Mouse (Mus musculus): Measurements from ENCODE around the gene Olfr808. TPM values are rescaled to one million over a fixed set of nuclear protein-coding genes. Genes with fewer than 3 reads are reported as not detected.

Gene Olfr808
- not detected in 2 replicates for polyA plus RNA-seq (2012; rRNA removed)

DNA sequence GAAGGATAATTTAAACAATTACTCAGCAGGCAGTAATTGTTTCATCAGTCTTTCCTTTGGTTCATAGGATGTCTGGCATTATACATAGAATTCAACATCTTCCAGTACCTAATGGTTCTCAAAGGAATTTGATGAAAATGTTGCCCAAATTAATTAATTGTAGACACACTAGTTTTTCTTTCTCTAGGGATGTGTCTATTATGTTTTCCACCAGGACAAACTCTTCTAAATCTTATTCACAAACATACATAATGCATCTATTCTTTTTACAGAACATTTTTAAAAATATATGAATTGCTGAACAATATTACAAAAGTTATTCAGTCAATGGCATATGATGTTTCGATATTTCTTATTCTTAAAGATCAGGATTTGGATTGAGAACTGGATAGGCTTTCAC lies at the start of gene Olfr808:
Gene Olfr808, plus strand, starts transcription at position 301 of the 400 bp plus-strand sequence.

GRCm38 (mm10) chr10:129729275-129729674 lies 36.0 kb upstream of the Olfr808 start, which contains the start of gene Olfr805:
TSS of gene Olfr805 (minus strand) at chr10:129729375.

DNA sequence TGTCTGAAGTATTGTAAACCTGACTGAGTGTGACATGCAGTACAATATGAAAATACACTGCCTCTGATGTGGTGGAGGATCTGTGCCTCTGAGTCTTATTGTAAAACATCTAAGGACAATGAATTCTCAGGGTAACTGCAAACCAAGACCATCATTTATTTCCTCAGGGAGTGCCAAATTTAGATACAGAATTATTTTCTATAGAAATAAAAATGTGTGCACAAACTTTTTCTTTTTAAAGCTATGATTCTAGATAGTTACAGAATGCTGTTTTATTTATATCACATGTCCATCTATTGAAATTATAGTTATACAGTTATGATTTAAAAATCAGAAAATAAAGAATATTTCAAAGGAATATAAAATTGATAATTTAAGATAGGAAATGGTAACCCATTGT lies 23.5 kb upstream of the Olfr808 start, which contains the start of gene Olfr806:
Gene Olfr806, minus strand, starts transcription at position 101 of the 400 bp plus-strand sequence.

GRCm38 (mm10) chr10:129757693-129758092 lies 7.6 kb upstream of the Olfr808 start, which contains the start of gene Olfr807:
TSS of gene Olfr807 (minus strand) at chr10:129757793.

DNA sequence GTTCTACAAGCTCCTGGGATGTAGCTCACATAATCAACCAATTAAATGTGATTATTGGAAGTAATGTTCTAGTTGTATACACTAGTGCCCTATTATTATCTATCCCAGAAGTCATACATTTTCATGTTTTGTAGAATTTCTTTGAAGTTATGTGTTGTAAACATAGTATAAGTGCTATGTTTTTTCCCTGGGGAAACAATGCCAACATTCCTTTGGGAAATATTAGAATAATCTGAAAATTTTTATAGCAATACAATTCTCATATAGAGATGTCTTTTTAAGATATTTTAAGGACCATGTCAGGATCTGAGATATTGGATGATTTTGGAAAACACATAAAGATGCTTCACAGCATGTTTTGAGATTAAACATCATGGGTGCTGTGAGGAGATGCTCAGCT lies 9.1 kb downstream of the Olfr808 start, which contains the start of gene Olfr809:
Gene Olfr809, plus strand, starts transcription at position 301 of the 400 bp plus-strand sequence.

DNA sequence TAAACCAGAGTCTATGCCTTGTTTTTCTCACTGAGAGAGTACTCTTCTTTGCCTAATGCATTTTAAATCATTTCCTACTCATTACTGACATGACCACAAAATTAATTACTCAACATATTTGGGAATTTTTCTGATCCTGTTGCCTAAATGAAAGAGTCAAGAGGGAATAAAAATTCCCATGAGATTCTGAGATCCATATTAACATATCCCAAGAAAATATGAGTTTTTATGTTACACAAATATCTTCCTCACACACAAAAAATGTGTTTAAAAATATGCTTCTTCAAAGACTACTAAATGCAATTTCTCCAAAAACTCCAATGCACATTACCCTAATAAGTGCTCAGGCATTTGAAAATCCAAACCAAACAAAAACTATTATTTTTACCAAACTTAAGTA lies 29.5 kb downstream of the Olfr808 start, which contains the start of gene Olfr810:
Gene Olfr810, minus strand, starts transcription at position 101 of the 400 bp plus-strand sequence.

DNA sequence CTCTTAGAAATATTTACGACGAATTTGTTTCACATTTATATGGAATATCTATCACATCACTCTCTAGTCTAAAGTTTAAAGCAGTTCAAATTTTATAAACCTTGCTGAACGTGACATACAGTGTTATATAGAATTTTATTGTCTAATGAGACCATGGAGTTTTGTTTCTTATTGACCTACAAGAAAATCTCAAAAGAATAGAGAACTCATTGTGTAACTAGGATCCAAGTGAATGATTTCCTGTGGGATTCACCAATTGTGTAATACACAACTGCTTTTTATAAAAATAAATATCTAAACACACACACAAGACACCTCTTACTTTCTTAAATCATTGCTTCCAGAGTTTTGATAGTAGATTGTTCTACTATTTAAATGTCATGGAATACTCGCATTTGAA lies 39.0 kb downstream of the Olfr808 start, which contains the start of gene Olfr811:
Gene Olfr811, minus strand, starts transcription at position 101 of the 400 bp plus-strand sequence.

Other genes starting within 250 kb of the Olfr808 start
- gene Olfr791, start 243.7 kb upstream of the Olfr808 start, polyA plus RNA-seq (2012; rRNA removed) = not detected in 2 replicates
- not detected in 2 replicates for gene Olfr792, start 226.3 kb upstream of the Olfr808 start, polyA plus RNA-seq (2012; rRNA removed)
- not detected in 2 replicates for gene Olfr794, start 197.8 kb upstream of the Olfr808 start, polyA plus RNA-seq (2012; rRNA removed)
- not detected in 2 replicates for gene Olfr796, start 152.9 kb upstream of the Olfr808 start, polyA plus RNA-seq (2012; rRNA removed)
- not detected in 2 replicates for gene Olfr798, start 137.5 kb upstream of the Olfr808 start, polyA plus RNA-seq (2012; rRNA removed)
- gene Olfr799, start 128.0 kb upstream of the Olfr808 start, polyA plus RNA-seq (2012; rRNA removed) = not detected in 2 replicates
- not detected in 2 replicates for gene Olfr800, start 107.8 kb upstream of the Olfr808 start, polyA plus RNA-seq (2012; rRNA removed)
- gene Olfr801, start 91.6 kb upstream of the Olfr808 start, polyA plus RNA-seq (2012; rRNA removed) = not detected in 2 replicates
- not detected in 2 replicates for gene Olfr802, start 77.3 kb upstream of the Olfr808 start, polyA plus RNA-seq (2012; rRNA removed)
- not detected in 2 replicates for gene Olfr803, start 71.2 kb upstream of the Olfr808 start, polyA plus RNA-seq (2012; rRNA removed)
- gene Olfr804, start 62.3 kb upstream of the Olfr808 start, polyA plus RNA-seq (2012; rRNA removed) = not detected in 2 replicates
- not detected in 2 replicates for gene Olfr805, start 36.1 kb upstream of the Olfr808 start, polyA plus RNA-seq (2012; rRNA removed)
- gene Olfr806, start 23.6 kb upstream of the Olfr808 start, polyA plus RNA-seq (2012; rRNA removed) = not detected in 2 replicates
- not detected in 2 replicates for gene Olfr807, start 7.7 kb upstream of the Olfr808 start, polyA plus RNA-seq (2012; rRNA removed)
- not detected in 2 replicates for gene Olfr809, start 9.2 kb downstream of the Olfr808 start, polyA plus RNA-seq (2012; rRNA removed)
- gene Olfr810, start 29.4 kb downstream of the Olfr808 start, polyA plus RNA-seq (2012; rRNA removed) = not detected in 2 replicates
- not detected in 2 replicates for gene Olfr811, start 38.9 kb downstream of the Olfr808 start, polyA plus RNA-seq (2012; rRNA removed)
- gene Olfr812, start 80.6 kb downstream of the Olfr808 start, polyA plus RNA-seq (2012; rRNA removed) = not detected in 2 replicates
- not detected in 2 replicates for gene Olfr813, start 89.9 kb downstream of the Olfr808 start, polyA plus RNA-seq (2012; rRNA removed)
- not detected in 2 replicates for gene Olfr814, start 114.4 kb downstream of the Olfr808 start, polyA plus RNA-seq (2012; rRNA removed)
- gene Olfr815, start 140.4 kb downstream of the Olfr808 start, polyA plus RNA-seq (2012; rRNA removed) = not detected in 2 replicates
- not detected in 2 replicates for gene Olfr816, start 150.1 kb downstream of the Olfr808 start, polyA plus RNA-seq (2012; rRNA removed)
- gene Olfr818, start 183.6 kb downstream of the Olfr808 start, polyA plus RNA-seq (2012; rRNA removed) = not detected in 2 replicates
- gene Olfr819, start 201.8 kb downstream of the Olfr808 start, polyA plus RNA-seq (2012; rRNA removed) = not detected in 2 replicates
- gene Olfr247, start 210.7 kb downstream of the Olfr808 start, polyA plus RNA-seq (2012; rRNA removed) = not detected in 2 replicates
- gene Gm10310, start 219.6 kb downstream of the Olfr808 start, polyA plus RNA-seq (2012; rRNA removed) = not detected in 2 replicates
- not detected in 2 replicates for gene Olfr820, start 247.1 kb downstream of the Olfr808 start, polyA plus RNA-seq (2012; rRNA removed)

Measured in liver, embryonic 14 days (tissue).